Mouse (Mus musculus) kidney, adult 2 months (tissue): ENCODE measurements around the gene Gabpb2.

Experiments
- CTCF ChIP-seq: fragments of 200-500 bp; conservative IDR thresholded peaks from 2 replicates; pipeline ENCODE4 v1.5.1; 2011; ENCODE audit warnings: low read depth, mild to moderate bottlenecking, control low read depth, low read length, moderate library complexity, mixed read lengths; ENCODE audit not compliant: insufficient read depth, insufficient read length
- POLR2A ChIP-seq: fragments of 200-500 bp; IDR thresholded peaks from one replicate; pipeline ENCODE4 v1.6.1; 2011; ENCODE audit warnings: low read depth, low read length, control low read depth

DNA sequence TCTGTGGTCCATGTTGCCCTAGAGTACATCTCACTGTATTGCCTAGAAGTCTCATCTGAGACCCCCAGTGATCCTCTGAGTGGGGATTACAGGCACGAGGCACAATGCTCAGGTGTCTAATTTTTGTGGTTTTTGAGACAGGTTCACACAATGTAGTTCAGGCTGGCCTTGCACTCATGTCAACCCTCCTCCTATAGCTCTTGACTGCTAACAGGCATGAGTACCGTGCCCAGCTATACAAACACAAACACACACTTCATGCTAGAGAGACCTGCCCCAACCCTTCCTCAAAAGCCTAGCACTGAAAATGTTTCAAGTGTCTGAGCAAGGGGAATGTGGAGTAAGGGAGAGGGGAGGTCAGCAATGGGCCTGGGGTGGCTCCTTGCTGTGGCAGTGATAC is 31.6 kb downstream of the Gabpb2 start:
- TF ChIP-seq POLR2A (no peak), CTCF (no peak)
